Mouse (Mus musculus) forebrain, postnatal 0 days (tissue): ENCODE measurements around the gene Cttnbp2. TPM values are rescaled to one million over a fixed set of nuclear protein-coding genes. Genes with fewer than 3 reads are reported as not detected.
"Not testable (repeated sequence)": the region's sequence is repeated elsewhere in the genome, so short reads cannot be mapped to it uniquely, and the experiment has no call there.

Experiments
- ATAC-seq: fragments of 200-750 bp; cut with Nextera tagmentation; 2 replicates; pipeline ENCODE4 v1.8.0; 2017; ENCODE audit warnings: mild to moderate bottlenecking, moderate library complexity
- DNase-seq: peaks from one replicate; pipeline ENCODE4 v3.0.0-alpha.2; 2015
- H3K27ac ChIP-seq: fragments of 300-500 bp; sonication (generic); 2 replicates; pipeline ENCODE4 v1.5.1; 2014; ENCODE audit warnings: low read depth, mild to moderate bottlenecking, antibody characterized with exemption, low read length, moderate library complexity, mixed read lengths
- H3K27me3 ChIP-seq: fragments of 300-500 bp; sonication (generic); 2 replicates; pipeline ENCODE4 v1.6.1; 2014; ENCODE audit warnings: mild to moderate bottlenecking, low read length, mixed read lengths; ENCODE audit not compliant: insufficient read depth
- H3K36me3 ChIP-seq: fragments of 300-500 bp; sonication (generic); 2 replicates; pipeline ENCODE4 v1.6.1; 2014; ENCODE audit warnings: mild to moderate bottlenecking, moderate library complexity; ENCODE audit not compliant: insufficient read depth
- H3K4me1 ChIP-seq: fragments of 300-500 bp; sonication (generic); 2 replicates; pipeline ENCODE4 v1.6.1; 2014; ENCODE audit warnings: antibody characterized with exemption; ENCODE audit not compliant: insufficient read depth
- H3K4me2 ChIP-seq: fragments of 300-500 bp; sonication (generic); 2 replicates; pipeline ENCODE4 v1.6.1; 2014; ENCODE audit warnings: low read depth, mild to moderate bottlenecking, moderate library complexity
- H3K4me3 ChIP-seq: fragments of 300-500 bp; sonication (generic); 2 replicates; pipeline ENCODE4 v1.5.1; 2014; ENCODE audit warnings: low read depth, low read length, mixed read lengths
- H3K9ac ChIP-seq: fragments of 300-500 bp; sonication (generic); 2 replicates; pipeline ENCODE4 v1.6.1; 2014; ENCODE audit warnings: mild to moderate bottlenecking
- H3K9me3 ChIP-seq: fragments of 300-500 bp; sonication (generic); 2 replicates; pipeline ENCODE4 v1.6.1; 2016; ENCODE audit warnings: low read length
- CTCF ChIP-seq: sonication (generic); IDR thresholded peaks from 2 replicates; pipeline ENCODE4 v1.5.1; 2016; ENCODE audit warnings: antibody characterized with exemption, control low read depth, low read depth
- whole genome bisulfite sequencing: fragments of 180-500 bp; shearing (Covaris S2); extraction: QIAGEN DNeasy Blood & Tissue Kit; methylation state at CpG from one replicate; pipeline ENCODE4 v1.1.7; 2014; 5-methylcytosine and 5-hydroxymethylcytosine counted together
- polyA plus RNA-seq: library from polyadenylated mRNA; unstranded; fragments of >200 nt; fragmentation: Nextera tagmentation; extraction: Ambion mirVana; gene quantifications from 2 replicates; pipeline ENCODE4 v1.2.1, GENCODE M21; 2015
- total RNA-seq: library from RNA; depleted of rRNA; stranded (reverse); fragments of >200 nt; gene quantifications from 2 replicates; pipeline ENCODE4 v1.2.3, GENCODE M21; 2014

The Cttnbp2 gene
- total and polyA plus RNA-seq, 2 experiments from 2014 or later, result 43.5 to 45.6 TPM

DNA sequence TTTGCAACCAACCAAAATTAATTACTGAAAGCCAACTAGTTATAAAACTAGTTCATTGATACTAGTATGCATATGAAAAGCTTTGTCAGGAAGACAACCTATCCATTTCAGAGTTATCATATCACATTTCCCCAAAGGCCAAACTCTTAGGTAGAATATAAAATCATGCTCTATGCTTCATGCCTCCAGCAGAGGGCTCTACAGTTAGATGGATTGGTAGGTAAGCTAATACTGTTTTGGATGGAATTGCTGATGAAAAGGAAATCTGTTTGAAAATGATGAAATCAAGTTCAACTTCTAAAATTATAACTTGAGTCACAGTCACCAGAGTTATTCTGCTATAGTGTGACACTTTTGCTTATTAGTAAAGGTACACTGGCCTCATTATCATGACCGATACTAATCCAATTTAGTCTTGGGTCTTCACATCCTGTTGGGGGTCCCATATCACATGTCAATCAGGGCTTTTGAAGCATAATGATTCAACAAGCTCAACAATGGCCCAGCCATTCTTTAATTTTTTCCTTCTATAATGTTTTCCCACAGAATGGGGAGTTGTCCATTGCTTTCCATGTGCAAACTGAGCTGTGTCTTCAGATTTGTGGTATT is 113.5 kb downstream of the Cttnbp2 start:
- H3K9me3 ChIP-seq, result no peaks in the 10 kb centered on the region
- no peak overlapping the region for H3K9ac ChIP-seq
- H3K27ac ChIP-seq, result no peak overlapping the region
- no peak overlapping the region for H3K4me2 ChIP-seq
- peaks cover 60% of the 10 kb centered on the region for H3K36me3 ChIP-seq
- WGBS, result 77% methylated on average over 1 of the region's 1 CpGs
- ATAC-seq, result peak; percentile 76
- no peak overlapping the region for H3K4me3 ChIP-seq
- peak; percentile 64 for DNase-seq
- H3K4me1 ChIP-seq, result no peaks in the 10 kb centered on the region
- peak; percentile 84 for TF ChIP-seq CTCF
- no peaks in the 10 kb centered on the region for H3K27me3 ChIP-seq

GRCm38 (mm10) chr6:18381380-18381779 is 133.3 kb downstream of the Cttnbp2 start:
- Histone ChIP-seq H3K27ac (no peak overlapping the region), H3K36me3 (peaks cover 60% of the 10 kb centered on the region), H3K9ac (no peak overlapping the region), H3K4me1 (no peaks in the 10 kb centered on the region), H3K4me2 (no peak overlapping the region), H3K4me3 (no peak overlapping the region), H3K9me3 (no peaks in the 10 kb centered on the region), H3K27me3 (no peaks in the 10 kb centered on the region)
- TF ChIP-seq CTCF, result 0 out of 2 replicates have a peak, but pooled peaks have one; percentile 24
- DNase-seq (no peak), ATAC-seq (no peak; the same call in 1 of the 2 replicates)
- WGBS, result 62% methylated on average over 2 of the region's 2 CpGs

GRCm38 (mm10) chr6:18380300-18381202 is 134.1 kb downstream of the Cttnbp2 start:
- no peaks in the 10 kb centered on the region for H3K4me1 ChIP-seq
- H3K27ac ChIP-seq, result no peak overlapping the region
- H3K9me3 ChIP-seq, result no peaks in the 10 kb centered on the region
- ATAC-seq (no peak), DNase-seq (no peak)
- no peaks in the 10 kb centered on the region for H3K27me3 ChIP-seq
- 72% methylated on average over 13 of the region's 13 CpGs for WGBS
- TF ChIP-seq CTCF, result no peak
- no peak overlapping the region for H3K9ac ChIP-seq
- no peak overlapping the region for H3K4me2 ChIP-seq
- H3K4me3 ChIP-seq, result no peak overlapping the region
- H3K36me3 ChIP-seq, result peaks cover 60% of the 10 kb centered on the region

- 97% methylated on average over 2 of the region's 2 CpGs for WGBS
Observed at GRCm38 (mm10) chr6:18377755-18378154, 136.9 kb downstream of the Cttnbp2 start.

DNA sequence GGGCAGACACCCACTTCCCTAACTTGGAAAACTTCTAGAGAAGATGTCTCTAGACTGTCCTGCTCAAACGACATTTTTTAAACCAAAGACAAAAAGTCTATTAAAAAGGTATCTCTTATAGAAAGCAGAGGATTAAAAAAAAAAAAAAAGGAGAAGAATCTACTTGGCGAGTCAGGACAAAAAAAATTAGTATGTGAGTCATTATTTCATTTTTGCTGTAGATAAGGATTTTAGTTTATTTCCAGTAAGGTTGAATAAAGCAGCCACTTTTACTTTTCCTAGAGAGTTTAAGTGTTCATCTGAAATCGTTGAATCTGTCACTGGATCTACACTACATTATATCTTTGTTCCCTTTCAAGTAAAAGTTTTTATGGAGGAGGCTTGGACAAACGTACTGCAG is 139.9 kb downstream of the Cttnbp2 start:
- Histone ChIP-seq H3K4me2 (no peak overlapping the region), H3K27me3 (no peaks in the 10 kb centered on the region), H3K4me1 (no peaks in the 10 kb centered on the region), H3K9me3 (no peaks in the 10 kb centered on the region), H3K4me3 (no peak overlapping the region), H3K27ac (no peak overlapping the region), H3K9ac (no peak overlapping the region), H3K36me3 (peaks cover 39% of the 10 kb centered on the region)
- TF ChIP-seq CTCF, result no peak
- 79% methylated on average over 4 of the region's 4 CpGs for WGBS
- DNase-seq (no peak), ATAC-seq (no peak)

More at GRCm38 (mm10) chr6:18377755-18378154, 136.9 kb downstream of the Cttnbp2 start:
- H3K27ac ChIP-seq, H3K4me2 ChIP-seq, H3K4me1 ChIP-seq, ATAC-seq, H3K27me3 ChIP-seq, H3K9me3 ChIP-seq, H3K9ac ChIP-seq, H3K4me3 ChIP-seq, DNase-seq: not testable (repeated sequence)
- peaks cover 55% of the 10 kb centered on the region for H3K36me3 ChIP-seq

DNA sequence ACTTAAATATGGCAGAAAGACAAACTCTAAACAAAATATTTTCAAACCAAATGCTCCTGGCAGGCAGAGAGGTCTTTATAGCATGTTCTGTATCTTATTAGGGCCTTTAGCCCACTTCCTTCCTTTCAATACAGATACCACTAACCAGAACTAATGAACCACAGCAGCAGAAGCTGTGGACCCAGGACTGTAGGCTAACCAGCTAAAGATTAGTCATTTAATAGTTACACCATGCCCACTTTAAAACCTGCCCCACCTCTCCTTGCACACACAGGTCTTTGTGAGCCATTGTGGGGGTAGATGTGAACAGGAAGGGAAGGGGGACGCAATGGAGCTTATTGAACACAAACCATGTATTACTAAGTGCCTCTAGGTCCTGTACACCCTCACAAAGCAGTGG is 141.0 kb downstream of the Cttnbp2 start:
- DNase-seq (no peak), ATAC-seq (no peak)
- 69% methylated on average over 1 of the region's 1 CpGs for WGBS
- Histone ChIP-seq H3K4me3 (no peak overlapping the region), H3K27me3 (no peaks in the 10 kb centered on the region), H3K36me3 (peaks cover 31% of the 10 kb centered on the region), H3K9ac (no peak overlapping the region), H3K27ac (no peak overlapping the region), H3K4me1 (no peaks in the 10 kb centered on the region), H3K4me2 (no peak overlapping the region), H3K9me3 (no peaks in the 10 kb centered on the region)
- TF ChIP-seq CTCF, result no peak

DNA sequence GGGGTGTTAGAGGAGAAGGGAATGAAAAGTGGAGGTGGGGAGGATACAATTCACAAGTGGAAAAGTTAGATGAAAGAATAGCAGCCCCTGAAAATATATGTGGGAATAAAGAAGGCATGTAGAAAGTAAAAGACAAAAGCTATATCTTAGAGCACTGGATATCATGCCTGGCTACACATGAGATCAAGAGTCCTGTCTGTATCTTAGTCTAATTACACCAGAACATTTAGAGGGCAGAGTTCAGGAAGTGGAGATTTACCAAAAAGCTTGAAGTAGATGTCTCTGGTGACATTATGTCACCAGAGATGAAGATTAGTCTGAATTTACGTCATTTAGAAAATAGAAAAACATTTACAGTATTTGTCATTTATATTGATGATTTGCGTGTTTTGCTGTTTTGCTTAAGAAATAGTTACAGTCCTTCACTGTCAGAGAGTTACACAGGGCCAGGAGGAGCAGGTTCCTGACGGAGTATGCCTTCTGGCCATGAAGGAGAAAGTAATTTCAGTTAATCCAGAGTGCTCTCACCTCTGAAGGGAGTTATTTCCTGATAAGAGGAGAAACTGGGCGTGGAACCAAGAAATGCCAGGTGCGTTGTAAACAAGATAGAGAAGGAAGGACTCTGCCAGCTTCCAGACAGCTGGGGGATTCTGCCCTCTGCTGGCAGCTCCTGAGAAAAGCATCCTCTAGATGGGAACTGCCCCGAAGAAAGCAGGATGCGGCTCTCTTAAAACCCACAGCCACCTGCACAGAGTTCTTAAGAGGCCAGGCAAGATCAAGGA is 142.0 kb downstream of the Cttnbp2 start:
- 30% methylated on average over 7 of the region's 7 CpGs for WGBS
- peak; percentile 79 for DNase-seq
- Histone ChIP-seq H3K4me1 (no peaks in the 10 kb centered on the region), H3K27ac (no peak overlapping the region), H3K4me2 (no peak overlapping the region), H3K9ac (no peak overlapping the region), H3K9me3 (no peaks in the 10 kb centered on the region), H3K27me3 (no peaks in the 10 kb centered on the region), H3K36me3 (peaks cover 33% of the 10 kb centered on the region), H3K4me3 (no peak overlapping the region)
- peak; percentile 78 for ATAC-seq
- peak; percentile 82 for TF ChIP-seq CTCF
